Mouse (Mus musculus): ENCODE results near the gene Taar7b. TPM values are rescaled to one million over a fixed set of nuclear protein-coding genes. Genes with fewer than 3 reads are reported as not detected.

The Taar7b gene
- polyA plus RNA-seq, 1 experiment from 2014 or later, result not detected

DNA sequence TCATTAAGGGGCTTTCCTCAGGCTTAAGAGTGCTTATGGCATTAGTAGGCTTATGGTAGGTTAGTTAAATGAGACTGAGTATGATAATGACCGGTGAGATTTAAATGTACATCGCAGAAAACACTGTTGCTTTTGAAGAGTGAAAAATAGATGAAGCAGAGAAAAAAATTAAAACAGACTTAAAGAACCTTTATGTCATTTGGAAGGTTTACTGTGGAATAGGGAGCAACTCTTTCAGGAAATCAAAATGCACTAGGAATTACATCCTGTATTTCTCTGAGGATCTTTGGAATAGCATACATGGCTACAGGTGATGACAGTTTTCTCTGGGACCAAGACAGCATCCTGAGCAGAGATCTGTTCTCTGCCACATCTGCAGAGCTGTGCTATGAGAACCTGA lies 37.6 kb downstream of the Taar7b start, which contains the start of gene Taar7e:
Taar7e (plus strand) TSS at position 301 of the 400 bp plus-strand sequence.
- Histone ChIP-seq H3K9me3 (ENCODE audit: control insufficient read depth, low read length) (no peaks in the 10 kb centered on the region), H3K9ac (ENCODE audit: low read length) (no peak within 1 kb of the TSS), H3K27me3 (ENCODE audit: control insufficient read depth, insufficient read depth, low read length) (no peaks in the 10 kb centered on the region), H3K4me3 (ENCODE audit: low read depth, low read length) (no peak within 1 kb of the TSS), H3K4me2 (ENCODE audit: low read depth, low read length, severe bottlenecking) (no peak within 1 kb of the TSS), H3K36me3 (ENCODE audit: control insufficient read depth, insufficient read depth, low read length) (no peaks in the 10 kb centered on the region), H3K27ac (ENCODE audit: low read depth, low read length) (no peak within 1 kb of the TSS), H3K4me1 (replicated peaks; ENCODE audit: control insufficient read depth, insufficient read depth, low read length) (no peaks in the 10 kb centered on the region)
- ATAC-seq (replicated peaks; ENCODE audit: low FRiP score) (no peak), DNase-seq (ENCODE audit: low spot score) (no peak)
- WGBS, result 90% methylated on average over 2 of the region's 2 CpGs

DNA sequence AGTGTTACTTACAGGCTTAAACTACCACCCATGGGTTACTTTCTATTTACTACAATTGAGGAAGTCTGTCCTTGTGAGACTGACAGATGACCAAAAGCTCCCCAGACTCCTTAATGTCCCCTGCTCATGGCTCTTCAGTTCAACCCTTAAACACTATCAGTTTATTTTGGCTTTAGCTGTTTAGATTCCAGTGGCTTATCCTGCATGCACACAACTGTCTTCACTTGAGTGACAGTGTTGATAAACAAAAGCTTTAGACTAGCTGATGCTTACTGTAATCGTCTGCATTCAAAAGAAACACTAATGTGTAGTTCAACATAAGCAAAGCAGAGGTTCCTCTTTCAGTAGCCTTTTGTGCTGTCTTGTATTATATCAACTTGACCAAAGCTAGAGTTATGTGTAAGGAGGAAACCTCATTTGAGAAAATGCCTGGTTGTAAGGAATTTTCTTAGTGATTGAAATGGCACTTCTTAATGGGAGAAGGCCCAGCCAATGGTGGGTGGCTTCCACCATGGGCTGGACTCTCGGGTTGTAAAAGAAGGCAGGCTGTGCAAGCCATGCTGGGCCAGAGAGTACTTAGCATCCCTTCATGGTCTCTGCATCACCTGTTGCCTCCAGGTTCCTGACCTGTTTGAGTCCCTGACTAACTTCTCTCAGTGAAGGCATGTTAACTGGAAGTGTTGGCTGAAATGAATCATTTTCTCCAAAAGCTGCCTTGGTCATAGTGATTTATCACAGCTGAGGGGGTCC lies 40.6 kb downstream of the Taar7b start:
- WGBS, result 74% methylated on average over 2 of the region's 2 CpGs
- ATAC-seq (replicated peaks; ENCODE audit: low FRiP score), result no peak
- no peak overlapping the region for H3K27ac ChIP-seq (ENCODE audit: low read depth, low read length)

GRCm38 (mm10) chr10:24049210-24049609 lies 49.5 kb downstream of the Taar7b start, which contains the start of gene Taar7f:
Gene Taar7f (plus strand): TSS chr10:24049510.
- H3K36me3 ChIP-seq (ENCODE audit: control insufficient read depth, insufficient read depth, low read length), result no peaks in the 10 kb centered on the region
- H3K9ac ChIP-seq (ENCODE audit: low read length), result no peak within 1 kb of the TSS
- H3K27me3 ChIP-seq (ENCODE audit: control insufficient read depth, insufficient read depth, low read length), result no peaks in the 10 kb centered on the region
- H3K4me3 ChIP-seq (ENCODE audit: low read depth, low read length), result no peak within 1 kb of the TSS
- no peaks in the 10 kb centered on the region for H3K4me1 ChIP-seq (replicated peaks; ENCODE audit: control insufficient read depth, insufficient read depth, low read length)
- no peak within 1 kb of the TSS for H3K27ac ChIP-seq (ENCODE audit: low read depth, low read length)
- ATAC-seq (replicated peaks; ENCODE audit: low FRiP score) (no peak), DNase-seq (ENCODE audit: low spot score) (no peak)
- no peaks in the 10 kb centered on the region for H3K9me3 ChIP-seq (ENCODE audit: control insufficient read depth, low read length)
- no peak within 1 kb of the TSS for H3K4me2 ChIP-seq (ENCODE audit: low read depth, low read length, severe bottlenecking)

More for the DNA sequence above, 40.6 kb downstream of the Taar7b start:
- Histone ChIP-seq H3K9ac (ENCODE audit: low read length) (no peak overlapping the region), H3K4me2 (ENCODE audit: low read depth, low read length, severe bottlenecking) (no peak overlapping the region), H3K36me3 (ENCODE audit: control insufficient read depth, insufficient read depth, low read length) (no peaks in the 10 kb centered on the region), H3K27me3 (ENCODE audit: control insufficient read depth, insufficient read depth, low read length) (no peaks in the 10 kb centered on the region), H3K9me3 (ENCODE audit: control insufficient read depth, low read length) (no peaks in the 10 kb centered on the region), H3K4me3 (ENCODE audit: low read depth, low read length) (no peak overlapping the region), H3K4me1 (replicated peaks; ENCODE audit: control insufficient read depth, insufficient read depth, low read length) (no peaks in the 10 kb centered on the region)
- no peak for DNase-seq (ENCODE audit: low spot score)

Other genes starting within 250 kb of the Taar7b start
- 130 and 155 TPM in 2 replicates for gene Rps12, start 212.7 kb upstream of the Taar7b start, polyA plus RNA-seq (2014; fragmentation: Nextera tagmentation; extraction: Ambion mirVana)
- gene Slc18b1, start 203.0 kb upstream of the Taar7b start, polyA plus RNA-seq (2014; fragmentation: Nextera tagmentation; extraction: Ambion mirVana), result 15.9 and 20.9 TPM in 2 replicates
- gene Vnn3, start 148.5 kb upstream of the Taar7b start, polyA plus RNA-seq (2014; fragmentation: Nextera tagmentation; extraction: Ambion mirVana), result not detected in 2 replicates
- 1.5 and 3.7 TPM in 2 replicates for gene Vnn1, start 105.3 kb upstream of the Taar7b start, polyA plus RNA-seq (2014; fragmentation: Nextera tagmentation; extraction: Ambion mirVana)
- not detected in 2 replicates for gene Taar1, start 79.6 kb upstream of the Taar7b start, polyA plus RNA-seq (2014; fragmentation: Nextera tagmentation; extraction: Ambion mirVana)
- gene Taar2, start 61.4 kb upstream of the Taar7b start, polyA plus RNA-seq (2014; fragmentation: Nextera tagmentation; extraction: Ambion mirVana), result not detected in 2 replicates
- gene Taar3, start 50.4 kb upstream of the Taar7b start, polyA plus RNA-seq (2014; fragmentation: Nextera tagmentation; extraction: Ambion mirVana), result not detected in 2 replicates
- gene Taar4, start 39.4 kb upstream of the Taar7b start, polyA plus RNA-seq (2014; fragmentation: Nextera tagmentation; extraction: Ambion mirVana), result not detected in 2 replicates
- gene Taar5, start 29.2 kb upstream of the Taar7b start, polyA plus RNA-seq (2014; fragmentation: Nextera tagmentation; extraction: Ambion mirVana), result not detected in 2 replicates
- gene Taar6, start 14.3 kb upstream of the Taar7b start, polyA plus RNA-seq (2014; fragmentation: Nextera tagmentation; extraction: Ambion mirVana), result not detected in 2 replicates
- gene Taar7a, start 6.5 kb upstream of the Taar7b start, polyA plus RNA-seq (2014; fragmentation: Nextera tagmentation; extraction: Ambion mirVana), result not detected in 2 replicates
- not detected in 2 replicates for gene Taar7d, start 27.3 kb downstream of the Taar7b start, polyA plus RNA-seq (2014; fragmentation: Nextera tagmentation; extraction: Ambion mirVana)
- gene Taar7e, start 37.7 kb downstream of the Taar7b start, polyA plus RNA-seq (2014; fragmentation: Nextera tagmentation; extraction: Ambion mirVana), result not detected in 2 replicates
- not detected in 2 replicates for gene Taar7f, start 49.6 kb downstream of the Taar7b start, polyA plus RNA-seq (2014; fragmentation: Nextera tagmentation; extraction: Ambion mirVana)
- not detected in 2 replicates for gene Taar8a, start 76.6 kb downstream of the Taar7b start, polyA plus RNA-seq (2014; fragmentation: Nextera tagmentation; extraction: Ambion mirVana)
- gene Taar8b, start 92.4 kb downstream of the Taar7b start, polyA plus RNA-seq (2014; fragmentation: Nextera tagmentation; extraction: Ambion mirVana), result not detected in 2 replicates
- gene Taar8c, start 102.0 kb downstream of the Taar7b start, polyA plus RNA-seq (2014; fragmentation: Nextera tagmentation; extraction: Ambion mirVana), result not detected in 2 replicates
- gene Taar9, start 109.6 kb downstream of the Taar7b start, polyA plus RNA-seq (2014; fragmentation: Nextera tagmentation; extraction: Ambion mirVana), result not detected in 2 replicates
- 78.5 and 87.3 TPM in 2 replicates for gene Stx7, start 149.4 kb downstream of the Taar7b start, polyA plus RNA-seq (2014; fragmentation: Nextera tagmentation; extraction: Ambion mirVana)
- 2.6 and 2.9 TPM in 2 replicates for gene Moxd1, start 223.6 kb downstream of the Taar7b start, polyA plus RNA-seq (2014; fragmentation: Nextera tagmentation; extraction: Ambion mirVana)

Data from forebrain, embryonic 11.5 days (tissue).